Mouse (Mus musculus): ENCODE results near the gene Mobp. TPM values are rescaled to one million over a fixed set of nuclear protein-coding genes. Genes with fewer than 3 reads are reported as not detected.

Gene Mobp
- polyA plus RNA-seq, 1 experiment from 2014 or later, result 0.20 TPM

DNA sequence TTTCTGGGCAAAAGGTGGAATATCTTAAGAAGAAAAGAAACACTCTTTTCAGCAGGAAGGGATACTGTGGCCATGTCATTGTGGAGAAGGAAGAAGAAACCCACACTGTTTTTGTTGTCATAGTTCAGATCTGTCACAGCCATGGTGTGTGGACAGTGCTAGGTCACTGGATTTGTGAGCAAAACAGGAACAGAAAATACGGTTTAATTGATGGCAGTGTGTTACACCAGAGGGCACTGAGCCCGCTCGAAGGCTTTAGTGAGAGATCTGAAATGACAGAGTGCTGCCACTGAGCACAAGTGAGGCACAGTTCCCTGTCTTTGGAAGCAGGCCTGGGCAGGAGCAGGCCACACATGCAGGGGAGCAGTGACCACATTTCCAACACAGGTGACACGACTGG is 31.3 kb upstream of the Mobp start:
- peaks cover 58% of the 10 kb centered on the region for H3K36me3 ChIP-seq
- 93% methylated on average over 4 of the region's 4 CpGs for WGBS
- no peak for ATAC-seq (ENCODE audit: low FRiP score, low read depth)
- no peak overlapping the region for H3K27ac ChIP-seq (replicated peaks)
- H3K4me3 ChIP-seq, result no peak overlapping the region
- no peak overlapping the region for H3K4me2 ChIP-seq (replicated peaks)
- H3K27me3 ChIP-seq, result no peaks in the 10 kb centered on the region
- no peak overlapping the region for H3K9ac ChIP-seq (replicated peaks)
- no peaks in the 10 kb centered on the region for H3K4me1 ChIP-seq
- H3K9me3 ChIP-seq, result no peaks in the 10 kb centered on the region

DNA sequence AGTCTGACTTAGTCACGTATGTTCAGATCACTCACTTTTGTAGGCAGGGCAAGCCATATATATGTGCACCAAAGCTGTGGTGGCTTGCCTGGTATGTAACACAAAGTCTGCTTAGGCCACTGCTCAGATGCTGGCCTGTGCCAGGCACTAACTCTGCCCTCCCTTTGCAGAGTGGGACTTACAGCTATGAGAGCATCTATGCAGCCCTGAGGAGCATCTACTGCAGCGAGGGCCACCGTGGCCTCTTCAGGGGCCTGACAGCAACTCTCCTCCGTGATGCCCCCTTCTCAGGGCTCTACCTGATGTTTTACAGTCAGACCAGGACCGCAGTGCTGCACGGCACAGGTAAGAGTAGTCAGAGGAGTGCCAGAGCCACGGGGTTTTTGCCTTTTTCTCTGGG is 29.0 kb upstream of the Mobp start:
- Histone ChIP-seq H3K27ac (replicated peaks) (no peak overlapping the region), H3K27me3 (no peaks in the 10 kb centered on the region), H3K4me3 (no peak overlapping the region), H3K36me3 (peaks cover 71% of the 10 kb centered on the region), H3K4me1 (no peaks in the 10 kb centered on the region), H3K9ac (replicated peaks) (no peak overlapping the region), H3K4me2 (replicated peaks) (no peak overlapping the region), H3K9me3 (no peaks in the 10 kb centered on the region)
- no peak for ATAC-seq (ENCODE audit: low FRiP score, low read depth)
- whole genome bisulfite sequencing, result 89% methylated on average over 7 of the region's 7 CpGs

DNA sequence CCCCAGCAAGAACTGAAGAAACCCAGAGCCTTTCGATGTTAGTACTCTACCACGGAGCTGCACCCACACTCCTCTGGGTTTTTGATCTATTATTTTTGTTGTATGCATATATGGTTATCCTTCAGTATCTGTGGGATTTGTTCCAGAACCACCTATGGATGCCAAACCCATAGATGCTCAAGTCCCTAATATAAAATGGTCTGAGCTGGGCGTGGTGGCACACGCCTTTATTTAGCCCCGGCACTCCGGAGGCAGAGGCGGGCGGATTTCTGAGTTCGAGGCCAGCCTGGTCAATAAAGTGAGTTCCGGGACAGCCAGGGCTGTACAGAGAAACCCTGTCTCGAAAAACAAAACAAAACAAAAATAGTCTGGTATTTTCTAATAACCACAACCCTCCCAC is 22.6 kb upstream of the Mobp start:
- H3K9ac ChIP-seq (replicated peaks), result peak overlapping the region; percentile 67
- H3K4me3 ChIP-seq, result peak overlapping the region; percentile 94
- no peaks in the 10 kb centered on the region for H3K27me3 ChIP-seq
- WGBS, result 63% methylated on average over 11 of the region's 11 CpGs
- H3K9me3 ChIP-seq, result no peaks in the 10 kb centered on the region
- ATAC-seq (ENCODE audit: low FRiP score, low read depth), result peak; percentile 24
- H3K36me3 ChIP-seq, result peaks cover 53% of the 10 kb centered on the region
- H3K27ac ChIP-seq (replicated peaks), result peak overlapping the region; percentile 79
- peak overlapping the region; percentile 61 for H3K4me2 ChIP-seq (replicated peaks)
- H3K4me1 ChIP-seq, result peaks cover 13% of the 10 kb centered on the region

DNA sequence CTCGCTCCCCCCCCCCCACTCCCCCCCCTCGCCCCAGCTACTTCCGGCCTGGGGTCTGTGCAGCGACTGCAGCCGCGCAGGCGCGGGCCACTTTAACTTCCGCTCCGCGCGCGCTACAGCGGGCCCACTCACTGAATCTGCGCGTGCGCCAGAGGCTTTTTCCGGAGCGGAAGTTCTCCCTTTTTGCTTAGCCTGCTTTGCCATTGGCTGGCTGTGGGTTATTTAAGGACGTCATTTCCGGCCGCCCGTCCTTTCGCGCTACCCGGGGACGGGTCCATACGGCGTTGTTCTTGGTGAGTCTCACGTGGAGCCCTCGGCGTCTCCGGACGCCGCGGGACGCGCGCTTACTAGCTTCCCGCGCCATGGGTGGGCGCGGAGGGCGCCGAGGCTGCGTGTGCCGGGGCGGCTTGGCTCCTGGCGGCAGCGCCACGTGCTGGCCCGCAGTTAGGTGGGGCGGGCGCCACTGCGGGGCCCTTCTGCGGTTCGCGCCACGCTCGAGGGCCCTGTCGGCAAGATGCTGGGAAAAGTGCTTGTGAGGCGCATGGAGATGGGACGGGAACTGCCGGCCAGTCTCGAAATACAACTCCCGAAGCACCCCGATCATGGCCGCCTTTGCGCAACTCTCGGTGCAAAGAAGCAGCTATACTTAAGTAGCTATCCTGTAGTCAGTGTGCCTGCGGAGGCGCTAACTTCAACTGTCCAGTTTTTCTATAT is 21.8 kb upstream of the Mobp start, which contains the start of gene Rpsa:
TSS of gene Rpsa (plus strand) at position 152 of the 714 bp plus-strand sequence.
- no peaks in the 10 kb centered on the region for H3K27me3 ChIP-seq
- peaks cover 13% of the 10 kb centered on the region for H3K4me1 ChIP-seq
- peak within 1 kb of the TSS; percentile 97 for H3K9ac ChIP-seq (replicated peaks)
- 0% methylated on average over 70 of the region's 72 CpGs for WGBS
- peak; percentile 97 for ATAC-seq (ENCODE audit: low FRiP score, low read depth)
- peaks cover 57% of the 10 kb centered on the region for H3K36me3 ChIP-seq
- peak within 1 kb of the TSS; percentile 80 for H3K27ac ChIP-seq (replicated peaks)
- H3K9me3 ChIP-seq, result no peaks in the 10 kb centered on the region
- H3K4me2 ChIP-seq (replicated peaks), result peak within 1 kb of the TSS; percentile 88
- peak within 1 kb of the TSS; percentile 94 for H3K4me3 ChIP-seq

DNA sequence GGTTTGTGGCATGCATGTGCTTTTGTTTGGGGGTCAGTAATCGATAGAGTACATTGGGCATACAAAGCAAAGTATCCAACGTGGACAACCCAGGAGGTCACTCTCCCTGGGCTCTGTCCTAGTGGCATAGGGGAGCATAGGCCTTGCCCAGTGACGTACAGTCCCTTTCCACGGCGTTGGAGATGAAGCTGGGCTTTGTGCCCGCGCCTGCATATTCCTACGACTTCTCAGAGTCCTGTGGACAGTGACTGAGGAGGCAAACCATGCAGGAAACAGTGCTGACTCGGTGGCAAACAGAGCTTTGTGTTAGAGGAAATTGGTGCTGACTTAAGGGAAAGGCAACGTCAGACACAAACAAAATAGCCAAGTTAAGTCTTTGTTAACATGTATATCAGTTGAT is 20.2 kb upstream of the Mobp start:
- 76% methylated on average over 10 of the region's 10 CpGs for WGBS
- peaks cover 13% of the 10 kb centered on the region for H3K4me1 ChIP-seq
- H3K9me3 ChIP-seq, result no peaks in the 10 kb centered on the region
- H3K4me3 ChIP-seq, result peak overlapping the region; percentile 94
- H3K9ac ChIP-seq (replicated peaks), result peak overlapping the region; percentile 97
- no peak overlapping the region for H3K27ac ChIP-seq (replicated peaks)
- no peak for ATAC-seq (ENCODE audit: low FRiP score, low read depth)
- H3K27me3 ChIP-seq, result no peaks in the 10 kb centered on the region
- peaks cover 47% of the 10 kb centered on the region for H3K36me3 ChIP-seq
- H3K4me2 ChIP-seq (replicated peaks), result peak overlapping the region; percentile 88

DNA sequence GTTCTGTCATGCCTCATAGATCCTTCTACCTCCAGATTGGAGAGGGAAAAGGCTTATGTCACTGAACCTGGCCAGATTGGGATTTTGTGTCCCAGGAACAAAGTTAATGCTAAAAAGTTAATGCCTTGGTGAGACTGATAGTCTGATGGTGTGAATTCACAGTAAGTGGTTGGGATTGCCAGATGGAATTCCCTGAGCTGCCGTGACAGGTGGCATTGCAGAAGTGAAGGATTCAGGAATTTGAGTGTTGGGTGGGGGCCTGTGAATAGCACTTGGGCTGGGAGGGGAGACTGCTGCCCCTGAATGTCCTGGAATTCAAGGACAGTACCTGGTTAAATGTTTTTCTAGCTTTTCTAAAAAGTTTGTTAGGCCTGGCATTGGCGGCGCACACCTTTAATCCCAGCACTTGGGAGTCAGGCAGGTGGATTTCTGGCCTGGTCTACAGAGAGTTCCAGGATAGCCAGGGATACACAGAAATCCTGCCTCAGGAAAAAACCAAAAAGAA is 17.7 kb upstream of the Mobp start:
- ATAC-seq (ENCODE audit: low FRiP score, low read depth), result no peak
- 91% methylated on average over 3 of the region's 3 CpGs for WGBS
- no peak overlapping the region for H3K27ac ChIP-seq (replicated peaks)
- no peak overlapping the region for H3K9ac ChIP-seq (replicated peaks)
- no peak overlapping the region for H3K4me3 ChIP-seq
- no peaks in the 10 kb centered on the region for H3K27me3 ChIP-seq
- no peak overlapping the region for H3K4me2 ChIP-seq (replicated peaks)
- H3K36me3 ChIP-seq, result peaks cover 45% of the 10 kb centered on the region
- H3K9me3 ChIP-seq, result no peaks in the 10 kb centered on the region
- H3K4me1 ChIP-seq, result peaks cover 13% of the 10 kb centered on the region

DNA sequence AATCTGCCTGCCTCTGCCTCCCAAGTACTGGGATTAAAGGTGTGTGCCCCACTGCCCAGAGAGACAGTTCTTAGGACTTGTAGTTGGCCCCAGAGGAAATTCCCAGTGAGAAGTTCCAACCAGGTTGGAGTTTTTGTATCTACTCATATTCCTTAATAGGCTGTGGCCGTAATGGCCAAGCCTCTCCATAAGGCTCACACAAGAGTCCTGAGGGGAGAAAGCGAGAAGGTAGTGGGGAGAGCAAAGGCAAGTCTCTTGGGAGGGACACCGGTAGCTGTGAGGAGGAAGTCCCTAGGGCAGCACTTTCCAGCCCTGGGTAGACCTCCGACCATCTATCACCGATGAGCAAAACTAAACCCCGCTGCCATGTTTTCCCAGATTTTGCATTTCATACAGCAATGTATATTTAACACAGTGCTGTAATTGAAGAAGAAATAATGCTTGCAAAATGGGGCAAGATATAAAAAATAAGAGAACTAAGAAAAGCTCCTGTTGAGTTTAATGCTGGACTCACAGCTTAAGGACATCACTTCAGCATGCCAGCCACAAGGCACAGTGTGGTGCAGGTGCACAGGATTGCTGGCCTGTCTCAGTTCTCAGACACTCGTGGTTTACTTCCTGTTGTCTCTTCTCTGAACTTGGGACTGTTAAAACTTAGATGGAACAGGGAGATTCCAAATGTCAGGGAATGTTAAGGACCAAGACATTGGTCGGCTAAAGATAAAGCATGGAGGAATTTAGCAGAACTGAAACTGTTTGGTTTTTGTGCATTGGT is 16.3 kb upstream of the Mobp start:
- Histone ChIP-seq H3K4me1 (peaks cover 12% of the 10 kb centered on the region), H3K9me3 (no peaks in the 10 kb centered on the region), H3K4me2 (replicated peaks) (no peak overlapping the region), H3K36me3 (peaks cover 45% of the 10 kb centered on the region), H3K27ac (replicated peaks) (no peak overlapping the region), H3K9ac (replicated peaks) (no peak overlapping the region), H3K27me3 (no peaks in the 10 kb centered on the region), H3K4me3 (no peak overlapping the region)
- WGBS, result 43% methylated on average over 8 of the region's 8 CpGs
- no peak for ATAC-seq (ENCODE audit: low FRiP score, low read depth)

DNA sequence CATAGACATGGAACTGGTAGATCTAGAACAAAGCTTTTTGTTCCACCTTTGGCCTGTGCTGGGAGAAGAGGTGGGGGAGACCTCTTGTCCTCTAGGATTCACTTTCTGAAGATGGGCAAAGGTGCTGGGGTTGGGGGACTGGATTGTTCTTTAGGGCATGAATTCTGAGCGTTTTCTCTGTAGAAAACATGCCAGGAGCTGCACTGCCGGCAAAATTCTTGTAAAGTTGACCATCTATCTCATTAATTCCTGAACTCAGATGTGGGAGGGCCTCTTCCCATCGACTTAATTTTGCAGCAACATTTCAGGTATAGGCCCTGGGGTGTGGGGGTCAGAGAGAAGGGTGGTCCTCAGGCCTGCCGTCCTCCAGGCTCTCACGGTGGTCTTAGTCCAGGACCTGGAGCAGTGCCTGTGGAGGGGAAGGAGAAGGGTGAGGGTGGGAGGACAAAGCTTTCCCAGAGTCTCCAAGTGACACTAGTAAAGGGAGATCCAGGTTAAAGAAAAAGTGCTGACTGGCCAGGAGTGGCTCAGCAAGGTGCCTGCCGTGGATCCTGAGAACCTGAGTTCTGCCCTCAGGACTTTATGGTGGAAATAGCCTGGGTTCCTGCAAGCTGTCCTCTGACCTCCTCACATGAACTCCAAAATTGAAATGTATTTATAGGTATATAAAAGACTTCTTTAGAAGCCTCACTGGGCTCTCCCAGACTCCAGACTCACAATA is 15.6 kb upstream of the Mobp start:
- 59% methylated on average over 6 of the region's 6 CpGs for WGBS
- no peak overlapping the region for H3K27ac ChIP-seq (replicated peaks)
- peaks cover 41% of the 10 kb centered on the region for H3K36me3 ChIP-seq
- no peaks in the 10 kb centered on the region for H3K9me3 ChIP-seq
- no peaks in the 10 kb centered on the region for H3K27me3 ChIP-seq
- no peak overlapping the region for H3K9ac ChIP-seq (replicated peaks)
- ATAC-seq (ENCODE audit: low FRiP score, low read depth), result no peak
- peaks cover 5% of the 10 kb centered on the region for H3K4me1 ChIP-seq
- no peak overlapping the region for H3K4me3 ChIP-seq
- H3K4me2 ChIP-seq (replicated peaks), result no peak overlapping the region

DNA sequence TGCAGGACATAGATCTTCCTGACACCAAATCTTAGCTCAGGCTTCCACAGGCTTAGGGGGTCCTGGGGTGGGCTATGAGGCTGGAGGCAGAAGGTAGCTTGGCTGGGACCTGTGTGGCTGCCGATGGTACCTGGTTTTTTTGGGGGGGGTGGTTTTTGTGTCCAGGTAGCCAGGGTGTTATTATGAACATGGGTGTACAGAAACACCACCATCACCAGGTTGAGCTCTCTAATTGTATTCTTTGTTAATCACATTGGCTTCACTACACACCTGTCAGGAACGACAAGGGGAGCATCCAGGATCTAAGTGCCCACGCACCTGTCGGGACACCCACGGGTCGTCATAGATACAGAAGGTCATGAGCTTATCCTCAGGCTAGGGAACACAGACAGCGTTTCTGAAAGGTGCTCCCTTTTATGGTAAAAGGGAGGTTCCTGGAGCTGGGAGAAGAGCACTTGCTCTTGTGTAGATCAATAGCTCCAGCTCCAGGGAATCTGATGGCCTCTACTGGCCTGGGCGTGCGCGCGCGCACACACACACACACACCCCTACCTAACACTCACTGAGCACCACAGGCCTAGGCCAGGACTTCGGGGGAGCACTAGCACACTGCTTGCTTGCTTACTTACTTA is 14.9 kb upstream of the Mobp start:
- H3K4me2 ChIP-seq (replicated peaks), result no peak overlapping the region
- no peak overlapping the region for H3K9ac ChIP-seq (replicated peaks)
- no peak for ATAC-seq (ENCODE audit: low FRiP score, low read depth)
- H3K4me3 ChIP-seq, result no peak overlapping the region
- WGBS, result 91% methylated on average over 13 of the region's 13 CpGs
- H3K27me3 ChIP-seq, result no peaks in the 10 kb centered on the region
- H3K4me1 ChIP-seq, result no peaks in the 10 kb centered on the region
- H3K27ac ChIP-seq (replicated peaks), result no peak overlapping the region
- no peaks in the 10 kb centered on the region for H3K9me3 ChIP-seq
- H3K36me3 ChIP-seq, result peaks cover 34% of the 10 kb centered on the region

DNA sequence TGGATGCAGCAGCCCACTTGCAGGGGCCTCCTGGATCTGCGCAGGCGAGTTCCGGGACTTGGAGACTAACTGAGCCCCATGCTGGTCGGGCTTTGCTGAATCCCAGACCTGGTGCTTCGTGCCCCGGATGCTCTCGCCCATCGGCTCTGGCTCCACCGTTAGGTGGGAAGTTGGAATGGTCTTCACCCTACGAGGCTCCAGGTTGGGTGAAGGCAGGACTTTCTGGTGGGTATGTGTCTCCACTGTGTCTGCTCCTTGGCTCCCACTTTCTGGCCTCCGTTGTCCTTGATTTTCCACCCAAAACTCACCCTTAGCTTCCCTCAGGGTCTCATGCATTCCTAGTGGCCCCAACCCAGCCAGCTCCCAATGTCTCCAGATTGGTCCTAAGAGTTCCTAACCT is 14.1 kb upstream of the Mobp start:
- H3K27me3 ChIP-seq, result no peaks in the 10 kb centered on the region
- no peaks in the 10 kb centered on the region for H3K4me1 ChIP-seq
- peaks cover 26% of the 10 kb centered on the region for H3K36me3 ChIP-seq
- H3K9me3 ChIP-seq, result no peaks in the 10 kb centered on the region
- H3K9ac ChIP-seq (replicated peaks), result no peak overlapping the region
- no peak for ATAC-seq (ENCODE audit: low FRiP score, low read depth)
- H3K4me3 ChIP-seq, result no peak overlapping the region
- H3K27ac ChIP-seq (replicated peaks), result no peak overlapping the region
- no peak overlapping the region for H3K4me2 ChIP-seq (replicated peaks)
- WGBS, result 86% methylated on average over 11 of the region's 11 CpGs

DNA sequence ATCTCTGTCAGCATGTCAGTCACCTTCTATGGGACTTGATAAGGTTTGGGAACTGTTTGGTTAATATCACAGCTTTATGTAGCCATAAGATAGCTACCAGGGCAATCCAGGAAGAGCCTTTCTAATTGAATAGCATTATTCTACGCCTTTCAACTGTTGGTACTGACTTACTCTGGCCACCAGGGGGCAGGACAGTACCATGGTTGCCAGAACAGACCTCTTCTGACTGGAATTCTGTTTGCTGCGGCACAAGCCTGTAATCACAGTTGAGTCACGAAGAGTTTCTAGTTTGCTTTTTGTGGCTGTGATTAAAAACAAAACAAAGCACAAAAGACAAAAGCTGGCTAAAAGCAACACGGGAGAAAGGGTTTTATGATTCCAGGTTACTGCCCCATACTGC is 8.9 kb upstream of the Mobp start:
- no peak overlapping the region for H3K9ac ChIP-seq (replicated peaks)
- H3K9me3 ChIP-seq, result no peaks in the 10 kb centered on the region
- peaks cover 6% of the 10 kb centered on the region; the same call in 1 of the 2 replicates for H3K27me3 ChIP-seq
- no peaks in the 10 kb centered on the region for H3K4me1 ChIP-seq
- H3K4me3 ChIP-seq, result no peak overlapping the region
- H3K27ac ChIP-seq (replicated peaks), result no peak overlapping the region
- WGBS, result 16% methylated on average over 4 of the region's 4 CpGs
- no peaks in the 10 kb centered on the region for H3K36me3 ChIP-seq
- ATAC-seq (ENCODE audit: low FRiP score, low read depth), result peak; percentile 19; the same call in 1 of the 2 replicates
- no peak overlapping the region for H3K4me2 ChIP-seq (replicated peaks)

Data from midbrain, embryonic 12.5 days (tissue).